Mouse (Mus musculus) adrenal gland, postnatal 36 days (tissue): ENCODE measurements at regions not wholly inside any gene's neighbourhood (a gene's known extent, or its start where the extent isn't known, plus 50 kb on each side); places are given as distances from the start of the nearest gene placed in this dataset.
"Not testable (repeated sequence)": the region's sequence is repeated elsewhere in the genome, so short reads cannot be mapped to it uniquely, and the experiment has no call there.

Source experiments
- DNase-seq, 2 experiments: peaks; one replicate each; pipeline ENCODE4 v3.0.0; 2021; ENCODE audit warnings: mixed read lengths in 1 of 2

DNA sequence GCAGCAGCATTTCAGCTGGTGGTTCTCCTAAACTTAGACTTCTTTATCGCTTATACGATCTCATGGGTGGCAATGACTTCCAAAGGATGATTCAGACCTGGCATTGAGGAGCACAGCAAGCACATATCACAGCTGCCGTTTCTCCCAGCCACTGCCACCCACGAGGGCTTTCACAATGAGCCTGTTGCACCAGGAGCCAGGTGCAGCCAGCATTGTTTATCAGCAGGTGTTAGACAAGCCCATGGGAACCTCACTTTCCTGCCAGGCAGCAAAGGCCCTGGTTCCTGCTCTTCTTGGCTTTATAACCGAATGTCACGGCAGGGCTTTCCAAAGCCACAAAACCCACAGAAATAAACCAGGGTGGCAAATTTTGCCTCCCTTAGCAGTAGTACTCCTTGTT, 175.3 kb upstream of the Rgma start:
- DNase-seq = no peak

- no peak for DNase-seq
These were observed 174.0 kb upstream of the Rgma start for GRCm38 (mm10) chr7:73201330-73201729.

- DNase-seq = no peak
These were observed 168.1 kb upstream of the Rgma start for GRCm38 (mm10) chr7:73206922-73207811.

DNA sequence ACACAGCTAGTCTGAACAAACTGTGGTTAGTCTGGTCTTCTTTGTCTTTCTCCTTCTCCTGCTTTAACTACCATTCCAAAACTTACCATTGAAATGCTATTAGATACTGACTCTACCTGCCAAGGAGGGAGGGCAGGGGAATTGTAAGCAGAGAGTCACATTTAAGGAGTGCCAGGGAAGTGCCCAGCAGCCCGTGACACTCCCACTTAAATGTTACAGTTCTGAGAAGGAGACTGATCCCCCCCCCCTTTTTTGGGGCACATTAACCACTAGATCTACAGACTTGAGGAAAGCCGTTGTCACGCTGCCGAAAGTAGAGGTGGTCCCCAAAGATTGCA, 166.9 kb upstream of the Rgma start:
- DNase-seq = no peak

DNA sequence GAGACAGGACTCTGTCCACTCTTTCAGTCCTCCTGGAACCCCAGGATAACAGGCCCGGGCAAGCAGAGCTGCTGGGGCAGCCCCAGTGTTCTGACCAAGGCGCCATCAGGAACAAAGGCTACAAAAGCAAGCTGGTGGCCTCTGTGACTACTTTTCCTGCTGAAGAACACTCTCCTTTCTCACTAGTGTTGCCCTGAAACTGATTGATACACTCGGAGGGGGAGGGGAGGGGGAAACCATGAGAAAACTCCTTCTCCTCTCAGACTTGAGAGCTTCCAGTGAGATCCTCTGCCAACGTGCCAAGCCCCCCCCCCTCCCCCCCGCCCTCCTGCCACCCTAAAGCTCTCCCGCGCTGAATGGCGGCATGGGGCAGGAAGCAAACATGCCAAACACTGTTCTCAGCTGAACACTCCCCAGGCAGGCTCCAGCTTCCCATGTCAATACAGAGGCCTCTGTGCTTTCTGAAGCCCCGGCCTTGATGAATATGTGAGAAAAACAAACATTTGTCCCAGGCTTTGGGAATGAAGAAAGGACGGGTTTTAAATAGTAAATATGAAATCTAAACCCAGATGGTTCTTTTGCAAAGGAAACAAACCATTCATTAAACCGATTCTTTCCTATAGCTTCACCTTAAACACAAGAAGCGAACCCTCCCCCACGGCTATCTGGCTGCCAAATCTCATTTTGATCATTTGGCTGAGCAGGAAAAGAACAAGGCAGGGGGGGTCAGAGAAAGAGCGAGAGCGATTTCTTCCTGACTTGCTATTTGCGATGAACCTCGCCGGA, 166.3 kb upstream of the Rgma start:
- no peak for DNase-seq

- no peak for DNase-seq
These were observed 165.2 kb upstream of the Rgma start for GRCm38 (mm10) chr7:73210078-73210477.

DNA sequence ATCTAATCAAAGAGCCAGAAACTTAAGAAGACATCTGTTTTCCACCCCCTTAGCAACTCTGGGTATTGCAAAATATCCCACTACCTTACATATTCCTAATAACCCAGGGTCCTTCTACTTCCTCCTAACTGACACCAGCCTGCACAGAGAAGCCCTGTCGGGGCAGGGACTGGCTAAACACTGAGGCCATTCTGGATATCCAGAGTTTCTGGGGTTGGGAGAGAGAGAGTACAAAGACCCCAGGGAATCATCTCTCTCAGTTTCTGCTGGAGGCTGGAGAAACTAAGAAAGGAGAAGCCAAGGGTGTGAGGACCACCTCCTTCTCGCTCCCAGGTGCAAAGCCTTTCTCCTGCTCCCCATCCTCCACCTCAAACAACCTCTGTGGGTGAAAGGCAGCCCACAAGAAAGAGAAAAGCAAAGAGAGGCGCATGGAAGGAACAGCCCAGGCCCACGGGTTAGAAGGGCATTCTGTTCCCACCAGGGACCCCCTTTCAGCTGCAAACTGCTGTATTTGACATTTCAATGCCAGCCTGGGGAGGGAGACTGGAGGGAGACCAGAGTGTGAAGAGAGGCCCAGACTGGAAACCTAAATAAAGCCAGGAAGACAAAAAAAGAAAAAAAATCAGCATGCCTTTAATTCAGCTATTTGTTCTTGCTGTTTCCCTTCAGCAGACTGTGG, 152.9 kb upstream of the Rgma start:
- no peak for DNase-seq

DNA sequence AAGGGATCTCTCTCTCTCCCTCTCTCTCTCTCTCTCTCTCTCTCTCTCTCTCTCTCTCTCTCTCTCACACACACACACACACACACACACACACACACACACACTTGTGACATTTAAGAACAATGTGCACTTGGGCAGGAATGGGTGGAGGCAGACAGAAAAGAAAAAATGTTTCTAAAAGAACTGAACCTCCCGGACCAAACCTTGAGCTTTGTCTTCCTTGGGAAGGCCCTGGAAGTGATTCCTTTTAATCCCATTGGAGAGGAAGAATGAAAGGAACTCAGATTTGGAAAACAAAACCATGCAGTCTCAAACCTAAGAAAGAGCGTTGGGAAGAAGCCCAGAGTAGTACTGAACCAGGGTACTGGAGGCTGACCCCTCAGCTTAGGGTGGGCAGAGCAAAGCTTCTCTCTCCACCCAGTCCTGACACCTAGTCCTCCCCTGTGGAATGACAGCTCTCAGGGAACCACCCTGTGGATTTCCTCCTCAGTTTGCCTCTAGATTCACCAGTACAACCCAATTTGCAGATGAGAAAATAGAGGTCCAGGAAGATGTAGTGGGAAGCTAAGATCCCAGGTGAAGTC, 152.3 kb upstream of the Rgma start:
- no peak for DNase-seq

- no peak for DNase-seq
These were observed 141.7 kb upstream of the Rgma start for GRCm38 (mm10) chr7:73233539-73234158.

DNA sequence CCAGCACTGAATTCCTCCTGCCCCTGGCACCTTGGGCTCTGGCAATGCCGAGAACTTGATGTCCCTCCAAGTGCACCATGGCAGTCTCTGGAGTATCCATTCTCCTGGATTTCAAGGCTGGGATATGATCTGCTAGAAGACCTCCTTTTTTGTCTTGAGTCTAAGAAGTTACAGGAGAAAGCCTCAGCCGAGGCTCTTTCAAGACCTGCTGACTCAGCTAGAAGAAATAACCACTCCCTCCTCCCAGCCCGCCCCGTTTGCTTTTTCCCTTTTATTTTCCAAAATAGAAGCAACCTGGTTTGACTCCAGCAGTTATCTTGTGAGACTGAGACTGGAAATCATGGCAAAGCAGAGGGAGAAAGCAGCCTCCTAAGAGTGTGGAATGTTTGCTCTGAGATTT, 136.8 kb upstream of the Rgma start:
- DNase-seq = no peak

DNA sequence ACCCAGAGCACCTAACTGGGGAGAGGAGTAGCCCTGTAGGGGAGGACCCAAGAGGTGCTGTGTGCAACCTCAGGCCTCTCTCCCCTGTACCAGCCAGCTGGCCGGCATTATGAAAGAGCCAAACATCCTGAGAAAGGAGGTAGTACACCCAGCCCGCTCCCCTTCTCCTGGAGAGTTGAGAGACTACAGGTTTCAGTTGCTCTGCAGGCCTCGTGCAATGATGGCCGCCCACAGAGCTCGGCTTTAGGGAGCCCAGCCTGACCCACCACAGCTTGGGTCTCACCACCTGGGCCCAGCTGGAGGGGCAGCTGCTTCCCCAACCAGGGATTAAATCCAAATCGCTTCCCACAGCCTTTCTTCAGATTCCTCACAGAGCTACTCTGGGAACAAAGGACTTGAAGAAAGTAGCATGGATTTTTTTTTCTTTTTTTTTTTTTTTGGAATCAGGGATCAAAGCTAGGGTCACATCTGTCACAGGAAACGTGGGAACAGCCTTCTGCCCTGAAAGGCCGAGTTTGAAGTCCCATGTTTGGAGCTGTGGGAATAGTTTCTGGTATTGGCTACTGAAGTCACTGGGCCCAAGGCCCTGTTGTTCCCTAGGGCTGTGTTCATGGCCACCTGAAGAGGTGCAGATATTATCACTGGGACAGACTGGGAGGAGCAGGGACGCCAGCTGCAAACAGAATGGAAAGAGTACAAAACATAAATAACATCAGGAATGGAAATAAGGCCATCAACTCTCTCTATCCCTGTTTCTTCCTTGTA, 131.5 kb upstream of the Rgma start:
- DNase-seq = no peak

DNA sequence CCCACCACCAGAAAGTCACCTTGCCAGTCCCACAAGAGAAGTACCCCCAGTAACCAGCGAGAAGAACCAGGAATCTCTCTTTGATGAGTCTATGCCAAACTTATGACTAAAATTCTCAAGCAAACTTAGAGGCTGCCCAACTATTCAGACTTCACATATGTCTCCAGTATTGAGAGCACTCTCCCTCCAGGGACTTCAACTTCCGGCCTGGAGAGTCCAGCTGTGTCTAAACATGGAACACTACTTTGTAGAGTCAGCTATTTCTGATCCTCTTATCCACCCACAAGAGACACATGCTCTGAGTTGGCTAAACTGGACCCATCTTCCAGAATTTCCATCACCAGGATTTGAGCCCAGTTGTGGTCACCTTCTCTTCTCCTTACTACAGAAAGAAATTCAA, 129.9 kb upstream of the Rgma start:
- DNase-seq = no peak

DNA sequence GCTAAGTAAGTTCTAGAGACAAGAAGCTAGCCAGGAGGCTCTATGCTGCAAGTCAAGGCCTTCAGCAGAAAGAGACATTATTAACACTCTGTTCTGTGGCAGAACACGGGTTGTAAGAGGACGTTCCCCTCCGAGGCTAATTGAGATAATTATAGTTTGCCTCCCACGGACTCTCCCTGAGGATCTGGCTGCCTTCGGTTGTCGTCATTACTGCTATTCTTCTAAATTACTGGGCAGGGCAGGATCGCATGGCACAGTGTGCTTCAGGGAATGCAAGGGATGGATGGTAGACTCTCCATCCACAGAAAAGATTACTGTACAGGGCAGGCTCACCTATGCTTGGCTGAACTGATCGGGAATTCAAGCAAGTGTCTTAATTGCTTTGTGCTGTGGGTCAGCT, 124.7 kb upstream of the Rgma start:
- DNase-seq = no peak

DNA sequence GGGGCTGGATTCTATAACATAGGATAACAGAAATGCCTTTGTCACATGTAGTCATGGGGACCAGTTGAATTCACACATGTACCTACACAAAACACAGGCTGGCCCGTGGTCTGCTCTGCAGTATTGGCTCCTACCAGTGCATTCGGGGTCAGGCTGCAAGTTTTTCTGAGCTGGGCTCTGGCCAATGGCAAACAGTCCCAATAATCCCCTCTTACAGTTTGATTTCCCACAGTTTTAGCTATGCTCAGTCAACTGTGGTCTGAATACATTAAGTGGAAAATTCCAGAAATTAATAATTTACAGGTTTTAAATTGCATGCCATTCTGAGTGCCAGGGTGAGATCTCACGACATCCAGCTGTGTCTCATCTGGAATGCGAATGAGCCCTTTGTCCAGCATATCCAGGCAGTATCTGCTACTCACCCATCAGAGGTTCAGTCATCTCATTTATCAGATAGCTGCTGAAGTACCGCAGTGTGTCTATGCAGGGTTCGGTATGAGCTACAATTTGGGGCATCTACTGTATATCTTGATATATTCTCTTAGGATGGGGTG, 124.0 kb upstream of the Rgma start:
- no peak for DNase-seq

DNA sequence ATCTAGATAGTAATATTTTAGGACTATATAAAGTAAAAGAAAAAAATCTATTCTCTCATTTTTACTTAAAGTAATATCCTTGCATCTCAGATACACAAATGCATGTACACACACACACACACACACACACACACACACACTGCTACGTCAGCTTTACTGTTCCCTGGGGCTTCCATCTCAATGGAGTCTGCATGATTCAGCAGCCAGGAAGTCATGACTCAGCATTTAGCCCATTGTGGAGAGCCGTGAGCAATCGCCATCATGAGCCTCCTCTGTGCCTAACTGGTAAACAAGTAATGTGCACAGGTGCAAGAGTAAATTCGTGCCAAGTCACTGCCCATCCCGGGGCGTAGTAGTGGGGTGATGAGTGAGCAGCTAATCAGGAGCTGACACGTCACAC, 120.3 kb upstream of the Rgma start:
- not testable (repeated sequence) for DNase-seq

DNA sequence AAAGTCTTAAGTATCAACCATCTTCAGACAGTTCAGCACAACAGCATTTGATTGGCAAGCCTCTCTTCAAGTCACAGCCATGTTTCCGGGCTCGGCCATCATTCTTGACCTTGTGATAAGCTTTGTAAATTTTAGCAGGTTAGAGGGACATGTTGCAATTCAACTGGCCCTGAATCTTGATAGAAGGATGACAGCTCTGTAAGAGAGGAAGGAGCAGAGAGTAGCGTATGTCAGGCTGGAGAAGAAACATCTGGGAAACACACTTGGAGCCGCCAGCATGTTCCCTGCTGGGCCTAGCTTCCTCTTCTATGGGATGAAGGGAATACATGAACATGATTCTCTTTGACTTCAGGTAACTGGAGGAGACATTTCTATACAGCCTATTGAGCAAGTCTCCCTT, 115.2 kb upstream of the Rgma start:
- DNase-seq = no peak

DNA sequence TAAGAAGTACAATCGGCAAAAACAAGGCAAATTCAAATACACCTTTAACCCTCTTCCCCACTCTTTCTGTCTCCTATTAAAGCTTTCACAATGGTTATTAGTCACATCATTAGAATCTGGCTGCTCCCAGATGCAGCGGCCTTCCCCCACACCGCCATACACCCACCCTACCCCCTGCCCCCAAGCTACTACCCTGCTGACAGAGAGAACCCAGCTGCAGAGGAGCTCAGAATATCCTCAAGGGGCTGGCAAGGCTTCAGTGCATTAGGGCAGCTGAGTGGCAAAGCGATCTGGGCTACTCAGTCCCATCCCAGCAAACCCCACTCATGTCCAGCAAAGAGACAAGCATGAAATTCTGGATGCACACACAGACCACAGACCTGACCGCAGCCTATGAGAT, 113.6 kb upstream of the Rgma start:
- DNase-seq = no peak

DNA sequence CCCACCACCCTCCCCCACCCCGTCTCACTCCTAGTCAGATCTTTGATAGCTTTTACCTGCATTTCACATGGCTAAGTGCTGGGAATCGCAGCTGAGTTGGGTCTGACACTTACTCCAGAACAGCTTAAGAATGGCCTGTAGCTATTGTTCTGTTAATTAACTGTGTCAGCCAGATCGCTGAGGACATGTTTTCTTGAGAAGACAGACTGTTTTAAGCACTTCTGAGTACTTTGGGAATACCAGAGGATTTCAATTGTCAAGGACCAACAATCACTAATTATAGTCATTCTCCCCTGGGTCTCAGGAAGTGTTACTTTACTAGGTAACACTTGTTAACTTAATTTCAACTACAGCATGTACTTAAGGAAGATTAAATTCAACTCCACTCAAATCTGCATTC, 112.8 kb upstream of the Rgma start:
- DNase-seq = no peak

GRCm38 (mm10) chr7:73269626-73270025, 105.7 kb upstream of the Rgma start:
- DNase-seq = peak in 1 of 2 experiments; percentile 3

GRCm38 (mm10) chr7:73272787-73273186, 102.5 kb upstream of the Rgma start:
- no peak for DNase-seq

DNA sequence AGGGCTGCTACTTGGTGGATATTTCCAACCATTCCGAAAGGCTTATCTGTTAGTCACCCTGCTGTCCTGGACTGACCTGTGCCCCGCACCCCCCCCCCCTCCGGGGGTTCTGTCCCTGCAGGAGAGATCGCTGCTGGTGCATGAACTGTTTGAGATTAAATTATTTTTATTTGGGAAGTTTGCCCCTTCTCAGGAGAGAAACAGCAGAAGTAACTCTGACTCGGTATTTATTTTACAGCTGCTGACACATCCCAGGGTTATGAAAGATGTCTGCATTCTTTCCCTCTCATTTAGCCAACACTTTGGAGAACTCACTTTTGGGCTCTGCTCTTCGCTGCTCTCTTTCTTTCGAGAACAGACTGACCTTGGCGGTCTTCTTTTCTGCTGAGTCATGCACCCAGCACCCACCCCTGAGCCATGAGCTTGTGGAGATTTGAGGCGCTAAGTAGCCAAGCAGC, 99.5 kb upstream of the Rgma start:
- DNase-seq = peak; percentile 50 to 62
